Mouse (Mus musculus) liver, adult 2 months (tissue): ENCODE data around the gene Edf1. TPM values are rescaled to one million over a fixed set of nuclear protein-coding genes. Genes with fewer than 3 reads are reported as not detected.

Experiments used
- DNase-seq: peaks from one replicate; pipeline ENCODE4 v3.0.0-alpha.2; 2011; ENCODE audit warnings: low read depth, low spot score; ENCODE audit errors: extremely low read depth
- H3K27ac ChIP-seq: fragments of 200-500 bp; replicated peaks from 2 replicates; pipeline ENCODE4 v1.5.1; 2012; ENCODE audit warnings: low read depth, mild to moderate bottlenecking, control low read depth, inconsistent platforms, low read length; ENCODE audit not compliant: insufficient read depth
- H3K27me3 ChIP-seq: fragments of 200-500 bp; 2 replicates; pipeline ENCODE4 v1.6.1; 2012; ENCODE audit warnings: mild to moderate bottlenecking, moderate library complexity, low read length, inconsistent platforms; ENCODE audit not compliant: control insufficient read depth, insufficient read depth
- H3K36me3 ChIP-seq: fragments of 200-500 bp; 2 replicates; pipeline ENCODE4 v1.6.1; 2012; ENCODE audit warnings: low read length, inconsistent platforms; ENCODE audit not compliant: control insufficient read depth, insufficient read depth
- H3K4me1 ChIP-seq: fragments of 200-500 bp; 2 replicates; pipeline ENCODE4 v1.6.1; 2011; ENCODE audit warnings: low read length; ENCODE audit not compliant: control insufficient read depth, insufficient read depth
- H3K4me3 ChIP-seq: fragments of 200-500 bp; 2 replicates; pipeline ENCODE4 v1.5.1; 2011; ENCODE audit warnings: low read depth, mild to moderate bottlenecking, control low read depth, low read length, moderate library complexity; ENCODE audit not compliant: insufficient read depth
- H3K79me2 ChIP-seq: fragments of 200-500 bp; 2 replicates; pipeline ENCODE4 v1.6.1; 2012; ENCODE audit warnings: inconsistent platforms, mild to moderate bottlenecking, low read length, moderate library complexity; ENCODE audit not compliant: control insufficient read depth, insufficient read depth
- H3K9ac ChIP-seq: fragments of 200-500 bp; 2 replicates; pipeline ENCODE4 v1.6.1; 2012; ENCODE audit warnings: low read depth, mild to moderate bottlenecking, control low read depth, inconsistent platforms, low read length
- CTCF ChIP-seq: fragments of 200-500 bp; IDR thresholded peaks from 2 replicates; pipeline ENCODE4 v1.5.1; 2011; ENCODE audit warnings: low read depth, low read length, control low read depth
- POLR2A ChIP-seq: fragments of 200-500 bp; IDR thresholded peaks from 2 replicates; pipeline ENCODE4 v1.6.1; 2011; ENCODE audit warnings: low read length, control low read depth; ENCODE audit not compliant: insufficient read depth; ENCODE audit errors: extremely low read depth
- WGBS: fragments of 180-500 bp; shearing (Covaris S2); methylation state at CpG from one replicate; pipeline ENCODE4 v1.1.7; 2018; 5-methylcytosine and 5-hydroxymethylcytosine counted together
- polyA plus RNA-seq: library from polyadenylated mRNA; depleted of rRNA; stranded (reverse); fragments of >200 nt; gene quantifications from 2 replicates; pipeline ENCODE4 v1.2.3, GENCODE M21; 2012
- total RNA-seq: library from RNA; depleted of rRNA; stranded (reverse); fragments of >200 nt; gene quantifications from 2 replicates; pipeline ENCODE4 v1.2.3, GENCODE M21; 2014

Edf1 gene
- total and polyA plus RNA-seq, 2 experiments = 153 to 247 TPM

- Histone ChIP-seq H3K36me3 (peaks cover 15% of the 10 kb centered on the region), H3K9ac (no peak overlapping the region), H3K79me2 (no peaks in the 10 kb centered on the region), H3K4me3 (no peak overlapping the region), H3K27ac (no peak overlapping the region), H3K4me1 (no peaks in the 10 kb centered on the region), H3K27me3 (no peaks in the 10 kb centered on the region)
- no peak for DNase-seq
- TF ChIP-seq CTCF (peak; percentile 36), POLR2A (no peak)
- WGBS = 86% methylated on average over 6 of the region's 6 CpGs
These were observed 8.9 kb downstream of the Edf1 start for GRCm38 (mm10) chr2:25566558-25566957.

GRCm38 (mm10) chr2:25568473-25569019, 10.9 kb downstream of the Edf1 start:
- H3K27ac ChIP-seq = no peak overlapping the region
- H3K27me3 ChIP-seq = no peaks in the 10 kb centered on the region
- TF ChIP-seq CTCF (no peak), POLR2A (no peak)
- WGBS = 82% methylated on average over 6 of the region's 6 CpGs
- H3K79me2 ChIP-seq = no peaks in the 10 kb centered on the region
- no peaks in the 10 kb centered on the region for H3K4me1 ChIP-seq
- no peak overlapping the region for H3K4me3 ChIP-seq
- no peak overlapping the region for H3K9ac ChIP-seq
- DNase-seq = no peak
- no peaks in the 10 kb centered on the region for H3K36me3 ChIP-seq

- no peaks in the 10 kb centered on the region for H3K79me2 ChIP-seq
- DNase-seq = no peak
- no peak overlapping the region for H3K9ac ChIP-seq
- WGBS = 97% methylated on average over 3 of the region's 3 CpGs
- no peaks in the 10 kb centered on the region for H3K27me3 ChIP-seq
- H3K27ac ChIP-seq = no peak overlapping the region
- H3K36me3 ChIP-seq = no peaks in the 10 kb centered on the region
- TF ChIP-seq CTCF (no peak), POLR2A (no peak)
- no peak overlapping the region for H3K4me3 ChIP-seq
- H3K4me1 ChIP-seq = no peaks in the 10 kb centered on the region
These were observed 11.7 kb downstream of the Edf1 start for GRCm38 (mm10) chr2:25569323-25569722.

- H3K36me3 ChIP-seq = no peaks in the 10 kb centered on the region
- 90% methylated on average over 4 of the region's 4 CpGs for WGBS
- TF ChIP-seq POLR2A (no peak), CTCF (no peak)
These were observed 13.6 kb downstream of the Edf1 start for GRCm38 (mm10) chr2:25571221-25571620.

DNA sequence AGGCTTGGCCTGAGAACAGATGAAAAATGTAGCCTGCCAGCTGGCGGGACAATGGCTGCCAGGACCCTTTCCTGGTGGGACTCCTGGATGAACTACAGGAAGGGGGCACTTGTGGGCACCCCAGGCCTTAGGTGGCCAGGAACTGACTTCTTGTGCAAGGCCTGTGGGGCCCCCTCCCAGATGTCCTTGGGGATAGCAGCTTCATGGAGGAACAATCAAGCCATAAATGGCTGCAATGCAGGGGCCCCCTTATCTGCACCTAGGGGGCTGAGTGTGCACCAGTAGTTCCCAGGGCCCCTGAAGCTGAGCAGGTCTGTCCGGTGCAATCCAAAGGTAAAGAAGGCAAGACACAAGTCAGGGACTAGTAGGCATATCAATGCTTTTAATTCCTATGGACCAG, 15.4 kb downstream of the Edf1 start:
- no peak for DNase-seq
- TF ChIP-seq CTCF (no peak), POLR2A (no peak)
- H3K4me3 ChIP-seq = no peak overlapping the region
- no peaks in the 10 kb centered on the region for H3K36me3 ChIP-seq
- H3K27me3 ChIP-seq = peaks cover 11% of the 10 kb centered on the region
- H3K27ac ChIP-seq = no peak overlapping the region
- H3K9ac ChIP-seq = no peak overlapping the region
- WGBS = 98% methylated on average over 2 of the region's 2 CpGs
- H3K4me1 ChIP-seq = peaks cover 8% of the 10 kb centered on the region
- H3K79me2 ChIP-seq = no peaks in the 10 kb centered on the region

More at GRCm38 (mm10) chr2:25571221-25571620, 13.6 kb downstream of the Edf1 start:
- DNase-seq = no peak
- Histone ChIP-seq H3K27me3 (no peaks in the 10 kb centered on the region), H3K27ac (no peak overlapping the region), H3K4me1 (peaks cover 6% of the 10 kb centered on the region; the same call in 1 of the 2 replicates), H3K9ac (no peak overlapping the region), H3K79me2 (no peaks in the 10 kb centered on the region), H3K4me3 (no peak overlapping the region)

DNA sequence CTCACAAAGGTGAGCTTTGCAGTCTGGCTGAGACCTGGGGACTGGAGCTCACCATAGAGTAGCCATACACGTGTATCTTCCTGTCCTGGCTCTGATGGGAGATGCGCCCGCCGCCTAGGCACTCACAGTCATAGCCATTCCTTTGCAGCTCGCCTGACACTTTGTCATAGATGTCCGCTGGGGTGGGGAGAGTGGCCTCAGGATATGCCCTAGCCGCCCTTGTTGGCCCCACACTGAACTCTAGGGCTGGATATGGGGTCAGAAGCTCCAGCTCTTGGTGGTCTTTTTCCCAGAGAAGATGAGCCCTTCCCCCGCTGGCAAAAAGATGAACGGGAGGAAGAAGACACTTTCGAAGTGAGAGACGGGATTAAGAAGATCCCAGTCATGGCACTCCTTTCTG, 16.5 kb downstream of the Edf1 start:
- no peak for TF ChIP-seq CTCF
- no peak for TF ChIP-seq POLR2A
- WGBS = 9% methylated on average over 11 of the region's 11 CpGs
- H3K27ac ChIP-seq = no peak overlapping the region

More for the DNA sequence above, 16.5 kb downstream of the Edf1 start:
- Histone ChIP-seq H3K9ac (peak overlapping the region; percentile 38), H3K4me3 (peak overlapping the region; percentile 65), H3K4me1 (peaks cover 8% of the 10 kb centered on the region), H3K36me3 (no peaks in the 10 kb centered on the region), H3K27me3 (peaks cover 22% of the 10 kb centered on the region), H3K79me2 (no peaks in the 10 kb centered on the region)
- DNase-seq = no peak
